ENCODE assay signal across 21 mouse cellular contexts in the genomic region with DNA sequence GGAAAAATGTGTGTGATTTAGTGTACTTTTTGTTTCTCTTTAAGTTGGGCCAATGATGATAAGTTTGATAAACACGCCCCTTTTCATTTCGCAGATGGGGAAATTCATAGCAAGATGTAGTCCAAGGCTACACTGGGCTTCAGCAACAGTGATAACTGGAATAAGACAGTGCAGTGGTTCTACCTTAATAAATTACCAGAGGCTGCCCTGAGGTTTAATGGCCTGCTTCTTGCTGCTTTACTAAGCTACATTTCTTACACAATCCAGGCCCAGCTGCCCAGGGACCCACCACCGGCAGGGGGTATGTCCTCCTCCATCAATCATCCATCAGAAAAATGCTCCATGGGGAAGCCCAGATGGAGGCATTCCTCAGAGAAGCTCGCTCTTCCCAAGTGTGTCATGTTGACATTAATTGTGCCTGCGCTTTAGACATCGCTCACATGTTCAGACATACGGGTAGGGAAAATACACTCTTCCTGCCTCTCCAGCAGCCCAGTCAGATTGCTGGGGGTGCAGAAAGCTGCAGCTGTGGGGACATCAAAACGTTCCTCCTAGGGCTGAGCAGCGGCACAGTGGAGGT. TPM values are rescaled to one million over a fixed set of nuclear protein-coding genes. Genes with fewer than 3 reads are reported as not detected.
A peak's percentile ranks its signal among the peaks of the same experiment; 100 is the strongest.
DNase-seq lines count a peak whose midpoint lies in the region; ATAC-seq lines count a peak whose summit lies in the region.
"Had no signal": no experiment of that assay in that cellular context is flagged by ENCODE, and none has a peak within 500 bp of the region (broad histone marks: within the 10 kb centered on the region; RNA-seq: fewer than 3 reads in every experiment).

No protein-coding gene starts in this region.

- DNase-seq in frontal cortex, postnatal 36 days (ENCODE audit: low spot score in 2 of 2) = no peak
- peak; percentile 15 for DNase-seq in right cerebral cortex, postnatal 25 days
- DNase-seq in right cerebral cortex, postnatal 4 days = no peak
- no peak for DNase-seq in heart, adult 18-20 months
- no peak for DNase-seq in thymus, postnatal 10 days (ENCODE audit: low spot score in 2 of 2)
- DNase-seq: adrenal gland, adult 2 months; cerebellum, adult 2 months; gastrocnemius, adult 2 months; heart, postnatal 4 days; kidney, adult 2 months; thymus, postnatal 25 days had no signal

- H3K36me3 ChIP-seq in neural tube, embryonic 12.5 days = no peaks in the 10 kb centered on the region
- H3K36me3 ChIP-seq: forebrain, embryonic 15.5 days; heart, embryonic 13.5 days; liver, embryonic 15.5 days had no signal

- no peak overlapping the region for H3K4me2 ChIP-seq in neural tube, embryonic 12.5 days (replicated peaks)
- H3K4me2 ChIP-seq: forebrain, embryonic 15.5 days; heart, embryonic 13.5 days; liver, embryonic 15.5 days had no signal

- H3K27me3 ChIP-seq in neural tube, embryonic 12.5 days (replicated peaks) = no peaks in the 10 kb centered on the region
- H3K27me3 ChIP-seq: CH12.LX; forebrain, embryonic 15.5 days; heart, embryonic 13.5 days; liver, embryonic 15.5 days; megakaryocyte, embryonic 14.5 days had no signal

- no peak overlapping the region for H3K27ac ChIP-seq in neural tube, embryonic 12.5 days
- H3K27ac ChIP-seq: forebrain, embryonic 15.5 days; gastrocnemius, adult 2 months; heart, embryonic 13.5 days; liver, embryonic 15.5 days had no signal

- peaks cover 2% of the 10 kb centered on the region; the same call in 1 of the 2 replicates for H3K4me1 ChIP-seq in neural tube, embryonic 12.5 days
- H3K4me1 ChIP-seq: heart, embryonic 13.5 days; liver, embryonic 15.5 days; megakaryocyte, embryonic 14.5 days had no signal

- H3K4me3 ChIP-seq in neural tube, embryonic 12.5 days = no peak overlapping the region
- H3K4me3 ChIP-seq: forebrain, embryonic 15.5 days; gastrocnemius, adult 2 months; heart, embryonic 13.5 days; liver, embryonic 15.5 days; megakaryocyte, embryonic 14.5 days had no signal

- no peaks in the 10 kb centered on the region for H3K9me3 ChIP-seq in neural tube, embryonic 12.5 days
- H3K9me3 ChIP-seq: forebrain, embryonic 15.5 days; heart, embryonic 13.5 days; liver, embryonic 15.5 days had no signal

- 60% methylated on average over 9 of the region's 9 CpGs for WGBS in neural tube, embryonic 12.5 days

- H3K9ac ChIP-seq in neural tube, embryonic 12.5 days = no peak overlapping the region
- H3K9ac ChIP-seq: forebrain, embryonic 15.5 days; heart, embryonic 13.5 days; liver, embryonic 15.5 days had no signal

- peak; percentile 38; the same call in 1 of the 2 replicates for ATAC-seq in frontal cortex, adult (ENCODE audit: low TSS enrichment)
- ATAC-seq in neural tube, embryonic 12.5 days (ENCODE audit: low FRiP score, low read depth) = peak; percentile 17; the same call in 1 of the 2 replicates
- ATAC-seq: forebrain, embryonic 15.5 days; lung, postnatal 0 days had no signal

RNA-seq across cellular contexts. Expression of a gene that starts 56.7 kb away (rescaled TPM):
- polyA plus RNA-seq in neural tube, embryonic 12.5 days (2016; fragmentation: Nextera tagmentation; extraction: Ambion mirVana) = 2.8 and 3.4 TPM in 2 replicates
- total RNA-seq in heart, adult 18-20 months (2021) = 1 to 10 TPM; 3.2 to 6.7 TPM
- total RNA-seq: CH12.LX; common myeloid progenitor, adult 5-6 weeks; granulocyte monocyte progenitor cell, adult 5-6 weeks had no signal
- polyA plus RNA-seq: adrenal gland, adult 2 months had no signal
